Mouse (Mus musculus) cortical plate, adult 2 months (tissue): ENCODE results near the gene Pcnp.

Experiments
- CTCF ChIP-seq: fragments of 200-500 bp; IDR thresholded peaks from 2 replicates; pipeline ENCODE4 v1.5.1; 2011; ENCODE audit warnings: mild to moderate bottlenecking, control low read depth, low read length; ENCODE audit not compliant: insufficient read depth; ENCODE audit errors: extremely low read depth
- POLR2A ChIP-seq: fragments of 200-500 bp; IDR thresholded peaks from 2 replicates; pipeline ENCODE4 v1.6.1; 2011; ENCODE audit warnings: mild to moderate bottlenecking, low read length, control low read depth; ENCODE audit not compliant: insufficient read depth; ENCODE audit errors: extremely low read depth

DNA sequence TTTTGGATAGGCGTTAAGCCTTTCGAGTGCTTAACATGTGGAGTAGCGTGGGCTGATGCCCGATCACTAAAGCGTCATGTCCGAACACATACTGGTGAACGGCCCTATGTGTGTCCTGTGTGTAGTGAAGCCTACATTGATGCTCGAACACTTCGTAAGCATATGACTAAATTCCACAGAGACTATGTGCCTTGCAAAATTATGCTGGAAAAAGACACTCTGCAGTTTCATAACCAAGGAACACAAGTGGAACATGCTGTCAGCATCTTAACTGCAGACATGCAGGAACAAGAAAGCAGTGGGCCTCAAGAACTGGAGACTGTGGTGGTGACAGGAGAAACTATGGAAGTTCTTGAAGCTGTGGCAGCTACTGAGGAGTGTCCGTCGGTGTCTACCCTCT, 22.7 kb downstream of the Pcnp start:
- TF ChIP-seq CTCF, result no peak
- TF ChIP-seq POLR2A, result no peak
